In the genomic region with DNA sequence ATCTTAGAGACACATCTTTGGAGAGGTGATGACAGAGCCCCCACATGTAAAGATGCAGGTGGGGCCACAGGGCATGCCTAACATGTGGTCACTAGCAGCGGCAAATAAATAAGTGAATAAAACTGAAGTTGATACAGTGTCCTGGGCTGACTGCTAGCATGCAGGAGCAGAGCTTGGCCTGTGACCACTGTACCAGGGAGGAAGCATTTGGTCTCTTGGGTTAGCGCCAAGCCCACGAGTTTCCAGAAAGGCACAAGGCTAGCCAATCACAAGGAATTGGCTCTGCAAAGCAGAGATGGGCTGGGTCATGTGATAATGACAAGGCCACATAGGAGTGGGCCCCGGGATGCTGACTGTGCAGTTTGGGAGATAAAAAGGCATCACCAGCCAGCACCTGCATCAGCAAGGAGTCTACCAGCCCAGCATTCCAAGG, we compare ENCODE assay signal across 8 mouse cellular contexts. TPM values are rescaled to one million over a fixed set of nuclear protein-coding genes. Genes with fewer than 3 reads are reported as not detected.
DNase-seq lines count a peak whose midpoint lies in the region; ATAC-seq and TF ChIP-seq lines count a peak whose summit lies in the region.

No protein-coding gene starts in this region.

- no peaks in the 10 kb centered on the region for H3K9me3 ChIP-seq in lung, embryonic 16.5 days (ENCODE audit: control insufficient read depth, low read length)
- H3K9me3 ChIP-seq in kidney, embryonic 16.5 days (ENCODE audit: low read length): no peaks in the 10 kb centered on the region
- no peaks in the 10 kb centered on the region for H3K9me3 ChIP-seq in midbrain, embryonic 14.5 days (ENCODE audit: control insufficient read depth, low read length)

- H3K4me2 ChIP-seq in lung, embryonic 16.5 days (ENCODE audit: low read depth, low read length): no peak overlapping the region
- H3K4me2 ChIP-seq in kidney, embryonic 16.5 days (replicated peaks; ENCODE audit: low read depth, low read length): no peak overlapping the region
- no peak overlapping the region for H3K4me2 ChIP-seq in midbrain, embryonic 14.5 days (ENCODE audit: low read length)

- 0 out of 2 replicates have a peak, but pooled peaks have one; percentile 28 for ATAC-seq in lung, embryonic 16.5 days (ENCODE audit: low read depth)
- ATAC-seq in kidney, embryonic 16.5 days (ENCODE audit: low FRiP score, low TSS enrichment): peak; percentile 42; the same call in 1 of the 2 replicates
- no peak for ATAC-seq in midbrain, embryonic 14.5 days (ENCODE audit: low FRiP score, low TSS enrichment)

- H3K27me3 ChIP-seq in lung, embryonic 16.5 days (ENCODE audit: control insufficient read depth, insufficient read depth, low read depth, low read length): no peaks in the 10 kb centered on the region
- H3K27me3 ChIP-seq in kidney, embryonic 16.5 days (ENCODE audit: insufficient read depth, low read length): no peaks in the 10 kb centered on the region
- no peaks in the 10 kb centered on the region for H3K27me3 ChIP-seq in midbrain, embryonic 14.5 days (ENCODE audit: control insufficient read depth, insufficient read depth, low read length)

- no peak for TF ChIP-seq CTCF in lung, adult 2 months (IDR thresholded peaks at IDR 0.05; ENCODE audit: insufficient read depth, low read length)

- H3K4me1 ChIP-seq in lung, embryonic 16.5 days (replicated peaks; ENCODE audit: control insufficient read depth, insufficient read depth, low read length): peaks cover 5% of the 10 kb centered on the region; the same call in 1 of the 2 replicates
- no peaks in the 10 kb centered on the region for H3K4me1 ChIP-seq in lung, adult 2 months (ENCODE audit: control insufficient read depth, insufficient read depth, low read length)
- H3K4me1 ChIP-seq in kidney, embryonic 16.5 days (ENCODE audit: insufficient read depth, low read length): 0 out of 2 replicates have a peak, but pooled peaks cover 4% of the 10 kb centered on the region
- no peaks in the 10 kb centered on the region for H3K4me1 ChIP-seq in midbrain, embryonic 14.5 days (ENCODE audit: control insufficient read depth, insufficient read depth, low read length)

- H3K4me3 ChIP-seq in lung, embryonic 16.5 days (ENCODE audit: low read length): no peak overlapping the region
- H3K4me3 ChIP-seq in lung, adult 2 months (replicated peaks; ENCODE audit: extremely low read depth, low read depth, low read length): no peak overlapping the region
- no peak overlapping the region for H3K4me3 ChIP-seq in kidney, embryonic 16.5 days (ENCODE audit: low read length)
- no peak overlapping the region for H3K4me3 ChIP-seq in midbrain, embryonic 14.5 days (replicated peaks; ENCODE audit: low read depth, low read length)

- no peak overlapping the region for H3K9ac ChIP-seq in lung, embryonic 16.5 days (ENCODE audit: low read length)
- H3K9ac ChIP-seq in kidney, embryonic 16.5 days (replicated peaks; ENCODE audit: low read length): no peak overlapping the region
- no peak overlapping the region for H3K9ac ChIP-seq in midbrain, embryonic 14.5 days (replicated peaks; ENCODE audit: low read length)

- TF ChIP-seq POLR2A in lung, adult 2 months (IDR thresholded peaks at IDR 0.05; ENCODE audit: borderline replicate concordance, extremely low read depth, low read depth, low read length): no peak

- DNase-seq in lung, adult 2 months: no peak
- DNase-seq in cerebellum, adult 9-11 months: peak; percentile 31
- peak; percentile 42 to 64 for DNase-seq in spleen, postnatal 36 days (ENCODE audit: low spot score in 2 of 2)
- DNase-seq in midbrain, embryonic 14.5 days: no peak
- DNase-seq in natural killer cell, adult 2 months (ENCODE audit: low spot score in 2 of 2): no peak
- DNase-seq in embryo, embryonic 10.5 days (ENCODE audit: low spot score): no peak

- no peak overlapping the region for H3K27ac ChIP-seq in lung, embryonic 16.5 days (ENCODE audit: low read length)
- H3K27ac ChIP-seq in kidney, embryonic 16.5 days (ENCODE audit: low read length): no peak overlapping the region
- H3K27ac ChIP-seq in midbrain, embryonic 14.5 days (replicated peaks; ENCODE audit: low read depth, low read length): no peak overlapping the region

- no peaks in the 10 kb centered on the region for H3K36me3 ChIP-seq in lung, embryonic 16.5 days (ENCODE audit: control insufficient read depth, insufficient read depth, low read length)
- no peaks in the 10 kb centered on the region for H3K36me3 ChIP-seq in kidney, embryonic 16.5 days (ENCODE audit: insufficient read depth, low read length)
- no peaks in the 10 kb centered on the region for H3K36me3 ChIP-seq in midbrain, embryonic 14.5 days (ENCODE audit: control insufficient read depth, insufficient read depth, low read length)

- WGBS in lung, embryonic 16.5 days: 65% methylated on average over 4 of the region's 4 CpGs
- 51% methylated on average over 4 of the region's 4 CpGs for WGBS in lung, adult 2 months
- WGBS in kidney, embryonic 16.5 days: 71% methylated on average over 4 of the region's 4 CpGs
- 86% methylated on average over 4 of the region's 4 CpGs for WGBS in midbrain, embryonic 14.5 days

RNA-seq across cellular contexts. Expression of gene Uspl1, which starts 47.2 kb away (rescaled TPM):
- 32.7 and 37.5 TPM in 2 replicates for polyA plus RNA-seq in lung, embryonic 16.5 days (2015; fragmentation: Nextera tagmentation; extraction: Ambion mirVana)
- polyA plus RNA-seq in lung, adult 2 months (2012; rRNA removed): 6.2 and 10.5 TPM in 2 replicates
- polyA plus RNA-seq in kidney, embryonic 16.5 days (2015; fragmentation: Nextera tagmentation; extraction: Ambion mirVana): 41.1 and 45.2 TPM in 2 replicates
- polyA plus RNA-seq in midbrain, embryonic 14.5 days (2014; fragmentation: Nextera tagmentation; extraction: Ambion mirVana): 61.4 and 65.1 TPM in 2 replicates

RNA-seq across cellular contexts. Expression of gene Hmgb1, which starts 47.3 kb away (rescaled TPM):
- polyA plus RNA-seq in lung, embryonic 16.5 days (2015; fragmentation: Nextera tagmentation; extraction: Ambion mirVana): 1,316 and 1,601 TPM in 2 replicates
- 34.7 and 38.2 TPM in 2 replicates for polyA plus RNA-seq in lung, adult 2 months (2012; rRNA removed)
- polyA plus RNA-seq in kidney, embryonic 16.5 days (2015; fragmentation: Nextera tagmentation; extraction: Ambion mirVana): 1,366 and 1,384 TPM in 2 replicates
- 869 and 947 TPM in 2 replicates for polyA plus RNA-seq in midbrain, embryonic 14.5 days (2014; fragmentation: Nextera tagmentation; extraction: Ambion mirVana)

Comparison
In these comparisons a context has a peak if more than half of its experiments do, and no peak if none do; other contexts are left out.
1. RNA of gene Hmgb1, which starts 47.3 kb away (polyA plus RNA-seq): 1,316 to 1,601 TPM in lung, embryonic 16.5 days, 1,366 to 1,384 TPM in kidney, embryonic 16.5 days and 869 to 947 TPM in midbrain, embryonic 14.5 days; 34.7 to 38.2 TPM in lung, adult 2 months; every median in the first group is over 10 times any median in the second.
2. DNase-seq: peak in cerebellum, adult 9-11 months (single experiment) and spleen, postnatal 36 days (2 of 2); none in lung, adult 2 months (single experiment), midbrain, embryonic 14.5 days (single experiment), natural killer cell, adult 2 months (0 of 2) and embryo, embryonic 10.5 days (single experiment).